Mouse (Mus musculus) lung, adult 10 weeks (tissue): ENCODE data around the gene Olfr1200. TPM values are rescaled to one million over a fixed set of nuclear protein-coding genes. Genes with fewer than 3 reads are reported as not detected.

ENCODE experiments used
- polyA plus RNA-seq: library from polyadenylated mRNA; stranded (reverse); fragments of 350-450 nt; fragmentation: Illumina TruSeq; extraction: RNeasy Lipid Tissue Mini Kit (QIAGEN cat#74804); gene quantifications from one replicate; pipeline ENCODE4 v1.2.3, GENCODE M21; 2014; ENCODE audit warnings: low read depth, low replicate concordance; ENCODE audit not compliant: insufficient read depth

Gene Olfr1200
- not detected for polyA plus RNA-seq

DNA sequence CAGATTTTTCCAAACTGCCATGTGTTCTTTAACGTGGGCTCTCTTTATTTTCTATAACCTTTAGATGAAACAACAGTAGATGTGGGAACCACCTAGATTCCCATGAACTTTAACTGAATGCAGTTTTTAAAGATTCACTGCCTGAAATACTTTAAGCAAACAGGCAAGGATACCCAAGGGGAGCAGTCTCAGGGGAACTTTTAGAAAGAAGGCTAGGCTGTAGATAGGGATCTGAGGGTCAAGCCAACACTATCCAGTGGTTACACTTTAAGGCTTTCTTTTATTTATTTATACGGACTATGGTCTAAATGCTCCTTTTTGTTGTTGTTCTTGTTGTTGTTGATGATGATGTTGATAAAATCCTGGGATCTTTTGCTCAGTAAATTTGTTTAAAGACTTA is at the start of gene Olfr1200:
TSS of gene Olfr1200 (minus strand) at position 101 of the 400 bp plus-strand sequence.

GRCm38 (mm10) chr2:88814196-88814595 is 43.9 kb upstream of the Olfr1200 start, which contains the start of gene Olfr1202:
Olfr1202 (plus strand) TSS chr2:88814496.

DNA sequence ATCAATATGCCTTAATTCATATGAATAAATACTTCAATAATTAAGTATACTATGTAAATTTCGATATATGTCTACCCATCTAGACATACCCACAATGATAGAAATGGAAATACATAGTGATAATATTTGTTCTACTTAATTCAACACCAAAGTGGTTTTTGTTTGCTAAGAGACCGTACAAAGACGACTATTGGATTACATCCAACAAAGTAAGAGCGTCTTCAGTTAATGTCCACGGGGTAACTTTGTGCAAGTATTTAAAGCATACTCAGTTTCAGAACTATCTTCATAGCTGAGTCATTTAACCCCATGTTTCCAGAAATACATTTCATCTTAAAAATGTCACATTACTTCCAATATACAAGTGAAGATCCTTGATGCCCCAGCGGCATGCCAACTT is 22.4 kb upstream of the Olfr1200 start, which contains the start of gene Olfr1201:
TSS of gene Olfr1201 (plus strand) at position 301 of the 400 bp plus-strand sequence.

GRCm38 (mm10) chr2:88760369-88760768 is 9.9 kb downstream of the Olfr1200 start, which contains the start of gene Olfr1199:
Olfr1199 (minus strand) TSS chr2:88760469.

GRCm38 (mm10) chr2:88751270-88751669 is 19.0 kb downstream of the Olfr1200 start, which contains the start of gene Olfr1198:
Olfr1198 (minus strand) TSS chr2:88751370.

DNA sequence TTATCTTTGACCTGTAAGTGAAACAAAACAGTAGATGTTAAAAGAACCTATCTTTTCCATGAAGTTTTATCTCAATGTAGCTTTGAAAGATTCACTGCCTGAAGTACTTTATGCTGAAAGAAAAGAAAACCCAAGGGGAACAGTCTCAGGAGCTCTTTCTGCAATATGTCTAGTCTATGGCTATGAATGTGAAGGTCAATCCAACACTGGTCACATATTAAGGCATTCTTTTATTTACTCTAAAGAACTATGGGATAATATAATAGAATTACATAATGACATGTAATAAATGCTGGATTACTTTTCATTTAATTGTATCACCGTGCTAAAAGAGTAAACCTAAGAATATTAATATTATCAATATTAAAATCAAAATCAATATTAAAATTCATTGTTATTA is 38.0 kb downstream of the Olfr1200 start, which contains the start of gene Olfr1197:
TSS of gene Olfr1197 (minus strand) at position 101 of the 400 bp plus-strand sequence.

Other genes with a start within 250 kb of the Olfr1200 start
- not detected for gene Olfr1188, start 213.6 kb downstream of the Olfr1200 start, polyA plus RNA-seq
- not detected for gene Olfr1189, start 184.0 kb downstream of the Olfr1200 start, polyA plus RNA-seq
- not detected for gene Olfr1191-ps1, start 129.9 kb downstream of the Olfr1200 start, polyA plus RNA-seq
- gene Olfr1192-ps1, start 122.0 kb downstream of the Olfr1200 start, polyA plus RNA-seq, result not detected
- not detected for gene Olfr1193, start 94.9 kb downstream of the Olfr1200 start, polyA plus RNA-seq
- not detected for gene Olfr1195, start 81.3 kb downstream of the Olfr1200 start, polyA plus RNA-seq
- not detected for gene Olfr1196, start 65.9 kb downstream of the Olfr1200 start, polyA plus RNA-seq
- gene Olfr1197, start 38.1 kb downstream of the Olfr1200 start, polyA plus RNA-seq, result not detected
- gene Olfr1198, start 19.1 kb downstream of the Olfr1200 start, polyA plus RNA-seq, result not detected
- gene Olfr1199, start 10.0 kb downstream of the Olfr1200 start, polyA plus RNA-seq, result not detected
- gene Olfr1201, start 22.5 kb upstream of the Olfr1200 start, polyA plus RNA-seq, result not detected
- not detected for gene Olfr1202, start 44.0 kb upstream of the Olfr1200 start, polyA plus RNA-seq
- gene Olfr1205, start 59.2 kb upstream of the Olfr1200 start, polyA plus RNA-seq, result not detected
- gene Olfr1204, start 78.8 kb upstream of the Olfr1200 start, polyA plus RNA-seq, result not detected
- gene Olfr1206, start 92.7 kb upstream of the Olfr1200 start, polyA plus RNA-seq, result not detected
- not detected for gene Olfr1208, start 131.8 kb upstream of the Olfr1200 start, polyA plus RNA-seq
- gene Olfr1209, start 144.7 kb upstream of the Olfr1200 start, polyA plus RNA-seq, result not detected
- gene Olfr1211, start 167.6 kb upstream of the Olfr1200 start, polyA plus RNA-seq, result not detected
- gene Olfr1212, start 183.5 kb upstream of the Olfr1200 start, polyA plus RNA-seq, result not detected
- gene Gm13762, start 209.8 kb upstream of the Olfr1200 start, polyA plus RNA-seq, result not detected
- gene Olfr1214, start 222.2 kb upstream of the Olfr1200 start, polyA plus RNA-seq, result not detected
- not detected for gene Olfr1215, start 236.5 kb upstream of the Olfr1200 start, polyA plus RNA-seq
- not detected for gene Olfr1216, start 247.9 kb upstream of the Olfr1200 start, polyA plus RNA-seq